Mouse (Mus musculus) mesoderm, embryonic 11.5 days (tissue): ENCODE measurements around the gene Pacsin2.
"Not testable (repeated sequence)": the region's sequence is repeated elsewhere in the genome, so short reads cannot be mapped to it uniquely, and the experiment has no call there.

Experiments used
- DNase-seq: peaks from one replicate; pipeline ENCODE4 v3.0.0-alpha.2; 2012; ENCODE audit warnings: low read depth, low spot score

Pacsin2 gene

GRCm38 (mm10) chr15:83374076-83374475 lies 90.3 kb downstream of the Pacsin2 start:
- no peak for DNase-seq

- not testable (repeated sequence) for DNase-seq
Observed at GRCm38 (mm10) chr15:83368702-83369101, 95.7 kb downstream of the Pacsin2 start.

- no peak for DNase-seq
Observed at GRCm38 (mm10) chr15:83368261-83368660, 96.1 kb downstream of the Pacsin2 start.

- peak; percentile 75 for DNase-seq
Observed at GRCm38 (mm10) chr15:83366933-83367552, 97.4 kb downstream of the Pacsin2 start.

GRCm38 (mm10) chr15:83365697-83366096 lies 98.7 kb downstream of the Pacsin2 start:
- no peak for DNase-seq

- no peak for DNase-seq
Observed at GRCm38 (mm10) chr15:83364194-83364593, 100.2 kb downstream of the Pacsin2 start.

- not testable (repeated sequence) for DNase-seq
Observed at GRCm38 (mm10) chr15:83362813-83363212, 101.6 kb downstream of the Pacsin2 start.

- not testable (repeated sequence) for DNase-seq
Observed at GRCm38 (mm10) chr15:83360899-83361298, 103.5 kb downstream of the Pacsin2 start.

- DNase-seq: no peak
Observed at GRCm38 (mm10) chr15:83360140-83360539, 104.3 kb downstream of the Pacsin2 start.

- DNase-seq: no peak
Observed at GRCm38 (mm10) chr15:83358476-83358875, 105.9 kb downstream of the Pacsin2 start.

GRCm38 (mm10) chr15:83351546-83351945 lies 112.9 kb downstream of the Pacsin2 start:
- no peak for DNase-seq

GRCm38 (mm10) chr15:83350859-83351258 lies 113.5 kb downstream of the Pacsin2 start:
- DNase-seq: no peak

GRCm38 (mm10) chr15:83349954-83350711 lies 114.3 kb downstream of the Pacsin2 start, which contains the start of gene Arfgap3:
Arfgap3 (minus strand) TSS chr15:83350247.
- DNase-seq: peak; percentile 96

- DNase-seq: peak; percentile 6
Observed at GRCm38 (mm10) chr15:83349225-83349953, 115.0 kb downstream of the Pacsin2 start.

- no peak for DNase-seq
Observed at GRCm38 (mm10) chr15:83348747-83349146, 115.7 kb downstream of the Pacsin2 start.

- DNase-seq: no peak
Observed at GRCm38 (mm10) chr15:83345898-83346529, 118.4 kb downstream of the Pacsin2 start.

GRCm38 (mm10) chr15:83344956-83345355 lies 119.5 kb downstream of the Pacsin2 start:
- DNase-seq: no peak

GRCm38 (mm10) chr15:83344157-83344556 lies 120.2 kb downstream of the Pacsin2 start:
- no peak for DNase-seq

GRCm38 (mm10) chr15:83338908-83339307 lies 125.5 kb downstream of the Pacsin2 start:
- DNase-seq: no peak

- DNase-seq: no peak
Observed at GRCm38 (mm10) chr15:83337903-83338870, 126.2 kb downstream of the Pacsin2 start.

GRCm38 (mm10) chr15:83332373-83332772 lies 132.0 kb downstream of the Pacsin2 start:
- no peak for DNase-seq
